Mouse (Mus musculus) myocyte (in vitro differentiated cells): ENCODE results near the gene Myt1l.

ENCODE experiments used
- MAX ChIP-seq: IDR thresholded peaks from one replicate; pipeline ENCODE4 v1.6.1; 2011; ENCODE audit warnings: low read depth, mild to moderate bottlenecking, control low read depth
- MYOD1 ChIP-seq, 3 experiments: IDR thresholded peaks; one replicate each; pipeline ENCODE4 v1.6.1; 2011; ENCODE audit warnings: control low read depth in 2 of 3, low read depth in 2 of 3, mild to moderate bottlenecking in 2 of 3, moderate library complexity in 1 of 3; ENCODE audit not compliant: insufficient read length in 2 of 3, control insufficient read depth in 1 of 3
- MYOG ChIP-seq, 3 experiments: IDR thresholded peaks; one replicate each; pipeline ENCODE4 v1.6.1; 2011; ENCODE audit warnings: control low read depth in 2 of 3, low read depth in 2 of 3, mild to moderate bottlenecking in 2 of 3; ENCODE audit not compliant: insufficient read length in 2 of 3, control insufficient read depth in 1 of 3, insufficient read depth in 1 of 3
- POLR2A ChIP-seq: IDR thresholded peaks from one replicate; pipeline ENCODE4 v1.6.1; 2011; ENCODE audit warnings: low read depth, mild to moderate bottlenecking, control low read depth, moderate library complexity; ENCODE audit not compliant: insufficient read length

- TF ChIP-seq MYOD1 (IDR thresholded peaks at IDR 0.05; ENCODE audit: control insufficient read depth in 1 of 3, insufficient read length in 2 of 3, low read depth in 2 of 3) (no peak), MYOG (IDR thresholded peaks at IDR 0.05; ENCODE audit: control insufficient read depth in 1 of 3, insufficient read depth in 1 of 3, insufficient read length in 2 of 3, low read depth in 2 of 3) (no peak), MAX (no peak), POLR2A (no peak)
Measured at GRCm38 (mm10) chr12:29652516-29652915, 124.3 kb downstream of the Myt1l start.
